ENCODE assay signal across 10 mouse cellular contexts in genomic region chr15:88555476-88555875, GRCm38 (mm10). TPM values are rescaled to one million over a fixed set of nuclear protein-coding genes. Genes with fewer than 3 reads are reported as not detected.
DNase-seq lines count a peak whose midpoint lies in the region; TF ChIP-seq lines count a peak whose summit lies in the region.
"Had no signal": no experiment of that assay in that cellular context is flagged by ENCODE, and none has a peak within 500 bp of the region (broad histone marks: within the 10 kb centered on the region; RNA-seq: fewer than 3 reads in every experiment).

No protein-coding gene starts in this region.

- H3K27me3 ChIP-seq in spleen, adult 2 months (ENCODE audit: control insufficient read depth, insufficient read depth, low read length) = no peaks in the 10 kb centered on the region
- H3K27me3 ChIP-seq: neural tube, embryonic 13.5 days had no signal

- DNase-seq in heart, postnatal 10 days = peak; percentile 4 to 51
- no peak for DNase-seq in heart, adult 8-10 months (ENCODE audit: low spot score)
- DNase-seq in spleen, adult 2 months (ENCODE audit: low read depth in 1 of 2, low spot score in 2 of 2) = no peak
- DNase-seq in spleen, postnatal 14 days (ENCODE audit: low spot score in 2 of 2) = no peak
- DNase-seq in cerebellum, postnatal 36 days = peak; percentile 65 to 74
- peak; percentile 33 to 46 for DNase-seq in left cerebral cortex, postnatal 25 days (ENCODE audit: low spot score in 2 of 2)
- peak; percentile 60 for DNase-seq in testis, postnatal 10 days (ENCODE audit: low spot score)
- no peak for DNase-seq in ovary, adult 18-20 months (ENCODE audit: low spot score)

- intact Hi-C loops in heart, postnatal 10 days (cut with DNase I) = no loop called here
- intact Hi-C loops in left cerebral cortex, postnatal 25 days (cut with DNase I) = loop anchor here (5.0 kb wide), 1 partner anchor 97 kb away; no protein-coding TSS in a partner anchor

- TF ChIP-seq POLR2A in spleen, adult 2 months (IDR thresholded peaks at IDR 0.05; ENCODE audit: low read depth, low read length) = no peak

- H3K4me1 ChIP-seq in spleen, adult 2 months (ENCODE audit: control insufficient read depth, insufficient read depth, insufficient read length) = no peaks in the 10 kb centered on the region

- no peaks in the 10 kb centered on the region for H3K36me3 ChIP-seq in spleen, adult 2 months (ENCODE audit: control insufficient read depth, insufficient read depth, low read length)
- H3K36me3 ChIP-seq: neural tube, embryonic 13.5 days had no signal

- TF ChIP-seq CTCF in spleen, adult 2 months (IDR thresholded peaks at IDR 0.05; ENCODE audit: extremely low read depth, insufficient read depth, insufficient read length, insufficient replicate concordance) = peak; percentile 50; the same call in 1 of the 2 replicates

- H3K27ac ChIP-seq in spleen, adult 2 months (ENCODE audit: insufficient read depth, low read length) = no peak overlapping the region
- H3K27ac ChIP-seq: neural tube, embryonic 13.5 days had no signal

- 24% methylated on average over 8 of the region's 8 CpGs for WGBS in spleen, adult 2 months

- H3K4me3 ChIP-seq in spleen, adult 2 months (ENCODE audit: extremely low read depth, insufficient read depth, insufficient read length) = no peak overlapping the region
- H3K4me3 ChIP-seq: neural tube, embryonic 13.5 days had no signal

RNA-seq across cellular contexts. Expression of gene Zdhhc25, which starts 44.6 kb away (rescaled TPM):
- total RNA-seq in heart, postnatal 10 days (2021) = not detected
- not detected for total RNA-seq in heart, adult 8-10 months (2022)
- polyA plus RNA-seq in spleen, adult 2 months (2012; rRNA removed) = not detected in 2 replicates
- total RNA-seq in left cerebral cortex, postnatal 25 days (2021) = not detected
- total RNA-seq: layer of hippocampus, adult 8-10 months had no signal
- polyA plus RNA-seq: neural tube, embryonic 13.5 days had no signal

Comparison
In these comparisons a context has a peak if more than half of its experiments do, and no peak if none do; other contexts are left out.
1. DNase-seq: peak in heart, postnatal 10 days (2 of 2), cerebellum, postnatal 36 days (2 of 2), left cerebral cortex, postnatal 25 days (2 of 2) and testis, postnatal 10 days (single experiment); none in heart, adult 8-10 months (single experiment), spleen, adult 2 months (0 of 2), spleen, postnatal 14 days (0 of 2) and ovary, adult 18-20 months (single experiment).